Mouse (Mus musculus): Measurements from ENCODE around the gene Kif26a. TPM values are rescaled to one million over a fixed set of nuclear protein-coding genes. Genes with fewer than 3 reads are reported as not detected.

The Kif26a gene
- polyA plus RNA-seq, 1 experiment = 0.98 TPM

- H3K36me3 ChIP-seq (ENCODE audit: control insufficient read depth, insufficient read depth, low read length) = no peaks in the 10 kb centered on the region
- peak overlapping the region; percentile 48 for H3K4me3 ChIP-seq (ENCODE audit: control insufficient read depth, low read depth, low read length)
- TF ChIP-seq POLR2A (IDR thresholded peaks at IDR 0.05; ENCODE audit: control insufficient read depth, low read depth, low read length) = no peak
- no peak for TF ChIP-seq CTCF (IDR thresholded peaks at IDR 0.05; ENCODE audit: control insufficient read depth, insufficient read depth, insufficient replicate concordance, low read depth, low read length)
- H3K4me1 ChIP-seq (ENCODE audit: control insufficient read depth, insufficient read depth, low read length) = peaks cover 23% of the 10 kb centered on the region
- no peaks in the 10 kb centered on the region; the same call in 1 of the 2 replicates for H3K27me3 ChIP-seq (ENCODE audit: control insufficient read depth, insufficient read depth, low read length)
- H3K27ac ChIP-seq (ENCODE audit: control insufficient read depth, insufficient read depth, low read depth, low read length) = no peak overlapping the region
Observed at GRCm38 (mm10) chr12:112144377-112145115, 1.5 kb upstream of the Kif26a start.

- H3K36me3 ChIP-seq (ENCODE audit: control insufficient read depth, insufficient read depth, low read length) = no peaks in the 10 kb centered on the region
- H3K27ac ChIP-seq (ENCODE audit: control insufficient read depth, insufficient read depth, low read depth, low read length) = no peak overlapping the region
- peak overlapping the region; percentile 57 for H3K4me3 ChIP-seq (ENCODE audit: control insufficient read depth, low read depth, low read length)
- no peaks in the 10 kb centered on the region; the same call in 1 of the 2 replicates for H3K27me3 ChIP-seq (ENCODE audit: control insufficient read depth, insufficient read depth, low read length)
- TF ChIP-seq CTCF (IDR thresholded peaks at IDR 0.05; ENCODE audit: control insufficient read depth, insufficient read depth, insufficient replicate concordance, low read depth, low read length) (peak; percentile 90), POLR2A (IDR thresholded peaks at IDR 0.05; ENCODE audit: control insufficient read depth, low read depth, low read length) (no peak)
- peaks cover 23% of the 10 kb centered on the region for H3K4me1 ChIP-seq (ENCODE audit: control insufficient read depth, insufficient read depth, low read length)
Observed at GRCm38 (mm10) chr12:112145211-112145874, 665 bp upstream of the Kif26a start.

GRCm38 (mm10) chr12:112147365-112147764, 1.4 kb downstream of the Kif26a start:
- Histone ChIP-seq H3K4me3 (ENCODE audit: control insufficient read depth, low read depth, low read length) (no peak overlapping the region), H3K4me1 (ENCODE audit: control insufficient read depth, insufficient read depth, low read length) (peaks cover 30% of the 10 kb centered on the region), H3K36me3 (ENCODE audit: control insufficient read depth, insufficient read depth, low read length) (no peaks in the 10 kb centered on the region), H3K27me3 (ENCODE audit: control insufficient read depth, insufficient read depth, low read length) (no peaks in the 10 kb centered on the region; the same call in 1 of the 2 replicates), H3K27ac (ENCODE audit: control insufficient read depth, insufficient read depth, low read depth, low read length) (no peak overlapping the region)
- TF ChIP-seq CTCF (IDR thresholded peaks at IDR 0.05; ENCODE audit: control insufficient read depth, insufficient read depth, insufficient replicate concordance, low read depth, low read length) = no peak
- TF ChIP-seq POLR2A (IDR thresholded peaks at IDR 0.05; ENCODE audit: control insufficient read depth, low read depth, low read length) = no peak

- no peaks in the 10 kb centered on the region; the same call in 1 of the 2 replicates for H3K27me3 ChIP-seq (ENCODE audit: control insufficient read depth, insufficient read depth, low read length)
- TF ChIP-seq CTCF (IDR thresholded peaks at IDR 0.05; ENCODE audit: control insufficient read depth, insufficient read depth, insufficient replicate concordance, low read depth, low read length) (no peak), POLR2A (IDR thresholded peaks at IDR 0.05; ENCODE audit: control insufficient read depth, low read depth, low read length) (no peak; the same call in 1 of the 2 replicates)
- peaks cover 15% of the 10 kb centered on the region for H3K4me1 ChIP-seq (ENCODE audit: control insufficient read depth, insufficient read depth, low read length)
- H3K27ac ChIP-seq (ENCODE audit: control insufficient read depth, insufficient read depth, low read depth, low read length) = no peak overlapping the region
- no peak overlapping the region for H3K4me3 ChIP-seq (ENCODE audit: control insufficient read depth, low read depth, low read length)
- H3K36me3 ChIP-seq (ENCODE audit: control insufficient read depth, insufficient read depth, low read length) = no peaks in the 10 kb centered on the region
Observed at GRCm38 (mm10) chr12:112150011-112150410, 4.0 kb downstream of the Kif26a start.

- H3K27ac ChIP-seq (ENCODE audit: control insufficient read depth, insufficient read depth, low read depth, low read length) = no peak overlapping the region
- H3K36me3 ChIP-seq (ENCODE audit: control insufficient read depth, insufficient read depth, low read length) = no peaks in the 10 kb centered on the region
- no peak overlapping the region for H3K4me3 ChIP-seq (ENCODE audit: control insufficient read depth, low read depth, low read length)
- H3K27me3 ChIP-seq (ENCODE audit: control insufficient read depth, insufficient read depth, low read length) = no peaks in the 10 kb centered on the region
- TF ChIP-seq CTCF (IDR thresholded peaks at IDR 0.05; ENCODE audit: control insufficient read depth, insufficient read depth, insufficient replicate concordance, low read depth, low read length) = no peak
- no peak for TF ChIP-seq POLR2A (IDR thresholded peaks at IDR 0.05; ENCODE audit: control insufficient read depth, low read depth, low read length)
- peaks cover 10% of the 10 kb centered on the region for H3K4me1 ChIP-seq (ENCODE audit: control insufficient read depth, insufficient read depth, low read length)
Observed at GRCm38 (mm10) chr12:112151244-112151979, 5.4 kb downstream of the Kif26a start.

GRCm38 (mm10) chr12:112151980-112152362, 6.0 kb downstream of the Kif26a start:
- Histone ChIP-seq H3K27me3 (ENCODE audit: control insufficient read depth, insufficient read depth, low read length) (no peaks in the 10 kb centered on the region), H3K36me3 (ENCODE audit: control insufficient read depth, insufficient read depth, low read length) (no peaks in the 10 kb centered on the region), H3K4me1 (ENCODE audit: control insufficient read depth, insufficient read depth, low read length) (peaks cover 8% of the 10 kb centered on the region), H3K4me3 (ENCODE audit: control insufficient read depth, low read depth, low read length) (no peak overlapping the region), H3K27ac (ENCODE audit: control insufficient read depth, insufficient read depth, low read depth, low read length) (no peak overlapping the region)
- no peak for TF ChIP-seq CTCF (IDR thresholded peaks at IDR 0.05; ENCODE audit: control insufficient read depth, insufficient read depth, insufficient replicate concordance, low read depth, low read length)
- no peak for TF ChIP-seq POLR2A (IDR thresholded peaks at IDR 0.05; ENCODE audit: control insufficient read depth, low read depth, low read length)

- H3K27ac ChIP-seq (ENCODE audit: control insufficient read depth, insufficient read depth, low read depth, low read length) = no peak overlapping the region
- no peaks in the 10 kb centered on the region for H3K36me3 ChIP-seq (ENCODE audit: control insufficient read depth, insufficient read depth, low read length)
- TF ChIP-seq CTCF (IDR thresholded peaks at IDR 0.05; ENCODE audit: control insufficient read depth, insufficient read depth, insufficient replicate concordance, low read depth, low read length) (no peak), POLR2A (IDR thresholded peaks at IDR 0.05; ENCODE audit: control insufficient read depth, low read depth, low read length) (no peak)
- H3K4me1 ChIP-seq (ENCODE audit: control insufficient read depth, insufficient read depth, low read length) = peaks cover 6% of the 10 kb centered on the region
- H3K4me3 ChIP-seq (ENCODE audit: control insufficient read depth, low read depth, low read length) = no peak overlapping the region
- H3K27me3 ChIP-seq (ENCODE audit: control insufficient read depth, insufficient read depth, low read length) = no peaks in the 10 kb centered on the region
Observed at GRCm38 (mm10) chr12:112153597-112153996, 7.6 kb downstream of the Kif26a start.

All from testis, adult 2 months (tissue).